Comparison of ENCODE assay signal across 9 mouse cellular contexts in the genomic region with DNA sequence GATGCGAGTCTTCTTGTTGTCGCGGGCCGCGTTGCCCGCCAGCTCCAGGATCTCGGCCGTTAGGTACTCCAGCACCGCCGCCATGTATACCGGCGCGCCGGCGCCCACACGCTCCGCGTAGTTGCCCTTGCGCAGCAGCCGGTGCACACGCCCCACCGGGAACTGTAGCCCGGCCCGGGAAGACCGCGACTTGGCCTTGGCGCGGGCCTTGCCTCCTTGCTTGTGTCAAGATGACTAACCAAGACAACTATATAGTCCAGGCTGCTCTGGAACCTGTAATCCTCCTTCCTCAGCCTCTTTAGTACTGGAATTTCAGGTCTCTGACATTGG. TPM values are rescaled to one million over a fixed set of nuclear protein-coding genes. Genes with fewer than 3 reads are reported as not detected.
DNase-seq lines count a peak whose midpoint lies in the region; ATAC-seq lines count a peak whose summit lies in the region.
"Not testable (repeated sequence)": the region's sequence is repeated elsewhere in the genome, so short reads cannot be mapped to it uniquely, and the experiment has no call there.
"Had no signal": no experiment of that assay in that cellular context is flagged by ENCODE, and none has a peak within 500 bp of the region (broad histone marks: within the 10 kb centered on the region; RNA-seq: fewer than 3 reads in every experiment).

No protein-coding gene starts in this region.

- not testable (repeated sequence) for H3K9ac ChIP-seq in intestine, embryonic 15.5 days

- H3K27ac ChIP-seq in embryonic facial prominence, embryonic 10.5 days (replicated peaks); intestine, embryonic 15.5 days: not testable (repeated sequence)

- ATAC-seq in granulocyte monocyte progenitor cell, adult 5-6 weeks (replicated peaks; ENCODE audit: poor library complexity, severe bottlenecking) = peak; percentile 82
- ATAC-seq in intestine, embryonic 15.5 days = peak; percentile 70
- peak; percentile 68 for ATAC-seq in megakaryocyte, adult 5-6 weeks (ENCODE audit: poor library complexity, severe bottlenecking)

- peak overlapping the region; percentile 66 for H3K4me2 ChIP-seq in intestine, embryonic 15.5 days (replicated peaks)

- H3K36me3 ChIP-seq in embryonic facial prominence, embryonic 10.5 days (replicated peaks); intestine, embryonic 15.5 days: not testable (repeated sequence)

- H3K4me3 ChIP-seq in embryonic facial prominence, embryonic 10.5 days = peak overlapping the region; percentile 47
- H3K4me3 ChIP-seq in intestine, embryonic 15.5 days (replicated peaks) = peak overlapping the region; percentile 25

- DNase-seq in adrenal gland, adult 8-10 months = peak; percentile 42
- peak; percentile 43 for DNase-seq in embryonic facial prominence, embryonic 10.5 days (ENCODE audit: low spot score)
- DNase-seq in left cerebral cortex, postnatal 10 days (ENCODE audit: extremely low spot score in 1 of 2, low spot score in 2 of 2) = peak; percentile 33 to 63
- DNase-seq in right cerebral cortex, adult 2 months (ENCODE audit: low spot score in 2 of 2) = peak; percentile 46 to 63
- peak; percentile 14 to 59 for DNase-seq in urinary bladder, adult 18-20 months (ENCODE audit: low spot score in 2 of 2)

- H3K27me3 ChIP-seq in embryonic facial prominence, embryonic 10.5 days (replicated peaks; ENCODE audit: low read depth, poor library complexity, severe bottlenecking) = peaks cover 19% of the 10 kb centered on the region
- not testable (repeated sequence) for H3K27me3 ChIP-seq in intestine, embryonic 15.5 days (replicated peaks)

- 5% methylated on average over 28 of the region's 28 CpGs for WGBS in embryonic facial prominence, embryonic 10.5 days
- WGBS in intestine, embryonic 15.5 days = 4% methylated on average over 28 of the region's 28 CpGs

- not testable (repeated sequence) for H3K9me3 ChIP-seq in embryonic facial prominence, embryonic 10.5 days; intestine, embryonic 15.5 days

- H3K4me1 ChIP-seq in embryonic facial prominence, embryonic 10.5 days; intestine, embryonic 15.5 days (replicated peaks): not testable (repeated sequence)

- intact Hi-C loops in left cerebral cortex, postnatal 10 days (cut with DNase I) = not testable (repeated sequence)

RNA-seq across cellular contexts. Expression of a gene that starts 32.0 kb away (rescaled TPM):
- total RNA-seq in adrenal gland, adult 8-10 months (2022) = under 1 TPM in 2 of 4 experiments, not detected in 2; 0.45 to 0.65 TPM
- 0.33 and 0.67 TPM in 2 replicates for polyA plus RNA-seq in embryonic facial prominence, embryonic 10.5 days (2016; fragmentation: Nextera tagmentation; extraction: Ambion mirVana)
- total RNA-seq in granulocyte monocyte progenitor cell, adult 5-6 weeks (2014; fragmentation: Nextera tagmentation) = not detected in 2 replicates
- not detected in 2 replicates for total RNA-seq in granulocyte monocyte progenitor cell, adult 5-6 weeks (2017)
- 2.1 and 2.3 TPM in 2 replicates for polyA plus RNA-seq in intestine, embryonic 15.5 days (2015; fragmentation: Nextera tagmentation; extraction: Ambion mirVana)
- 1 to 10 TPM in 1 of 2 experiments, under 1 TPM in 1; 0.95 to 1.1 TPM for total RNA-seq in left cerebral cortex, postnatal 10 days (2021)
- 1.2 TPM in 1 of 2 replicates, not detected in the other for total RNA-seq in megakaryocyte, adult 5-6 weeks (2015)
- 0.29 and 0.33 TPM in 2 replicates for total RNA-seq in megakaryocyte, adult 5-6 weeks (2017)
- polyA plus RNA-seq: erythroblast, embryonic 14.5 days had no signal
